Mouse (Mus musculus) heart, embryonic 12.5 days (tissue): ENCODE data around the gene Tyro3. TPM values are rescaled to one million over a fixed set of nuclear protein-coding genes. Genes with fewer than 3 reads are reported as not detected.
A peak's percentile ranks its signal among the peaks of the same experiment; 100 is the strongest.

Experiments used
- ATAC-seq: fragments of 200-750 bp; cut with Nextera tagmentation; 2 replicates; pipeline ENCODE4 v1.8.0; 2017; ENCODE audit warnings: moderate TSS enrichment, moderate library complexity; ENCODE audit not compliant: insufficient number of reproducible peaks, low FRiP score
- H3K27ac ChIP-seq: fragments of 300-500 bp; sonication (generic); 2 replicates; pipeline ENCODE4 v1.5.1; 2016; ENCODE audit warnings: mild to moderate bottlenecking, moderate library complexity; ENCODE audit not compliant: poor library complexity, severe bottlenecking
- H3K27me3 ChIP-seq: fragments of 300-500 bp; sonication (generic); replicated peaks from 2 replicates; pipeline ENCODE4 v1.6.1; 2016; ENCODE audit warnings: mild to moderate bottlenecking, moderate library complexity
- H3K36me3 ChIP-seq: fragments of 300-500 bp; sonication (generic); 2 replicates; pipeline ENCODE4 v1.6.1; 2016; ENCODE audit warnings: mild to moderate bottlenecking, moderate library complexity
- H3K4me1 ChIP-seq: fragments of 300-500 bp; sonication (generic); replicated peaks from 2 replicates; pipeline ENCODE4 v1.6.1; 2016; ENCODE audit warnings: mild to moderate bottlenecking
- H3K4me2 ChIP-seq: fragments of 300-500 bp; sonication (generic); 2 replicates; pipeline ENCODE4 v1.6.1; 2016; ENCODE audit warnings: mild to moderate bottlenecking, moderate library complexity
- H3K4me3 ChIP-seq: fragments of 300-500 bp; sonication (generic); 2 replicates; pipeline ENCODE4 v1.5.1; 2016; ENCODE audit warnings: mild to moderate bottlenecking
- H3K9ac ChIP-seq: fragments of 300-500 bp; sonication (generic); 2 replicates; pipeline ENCODE4 v1.6.1; 2016; ENCODE audit warnings: mild to moderate bottlenecking, moderate library complexity
- H3K9me3 ChIP-seq: fragments of 300-500 bp; sonication (generic); replicated peaks from 2 replicates; pipeline ENCODE4 v1.6.1; 2016; ENCODE audit warnings: mild to moderate bottlenecking, moderate library complexity
- WGBS: fragments of 180-500 bp; shearing (Covaris S2); methylation state at CpG from one replicate; pipeline ENCODE4 v1.1.7; 2016; 5-methylcytosine and 5-hydroxymethylcytosine counted together
- polyA plus RNA-seq: library from polyadenylated mRNA; unstranded; fragments of >200 nt; fragmentation: Nextera tagmentation; extraction: Ambion mirVana; gene quantifications from 2 replicates; pipeline ENCODE4 v1.2.1, GENCODE M21; 2016

The Tyro3 gene
- polyA plus RNA-seq, 1 experiment from 2014 or later = 9.2 TPM

- no peaks in the 10 kb centered on the region for H3K36me3 ChIP-seq
- H3K27ac ChIP-seq = no peak overlapping the region
- WGBS = 84% methylated on average over 4 of the region's 4 CpGs
- H3K9ac ChIP-seq = no peak overlapping the region
- H3K27me3 ChIP-seq = peaks cover 12% of the 10 kb centered on the region; the same call in 1 of the 2 replicates
- no peak overlapping the region for H3K4me3 ChIP-seq
- H3K4me2 ChIP-seq = no peak overlapping the region
- no peaks in the 10 kb centered on the region for H3K4me1 ChIP-seq
- no peaks in the 10 kb centered on the region for H3K9me3 ChIP-seq
- ATAC-seq = no peak
Measured at GRCm38 (mm10) chr2:119834231-119834630, 36.7 kb downstream of the Tyro3 start.

- peaks cover 12% of the 10 kb centered on the region; the same call in 1 of the 2 replicates for H3K27me3 ChIP-seq
- WGBS = 76% methylated on average over 7 of the region's 7 CpGs
- no peak overlapping the region for H3K9ac ChIP-seq
- H3K27ac ChIP-seq = no peak overlapping the region
- ATAC-seq = no peak
- no peak overlapping the region for H3K4me3 ChIP-seq
- no peaks in the 10 kb centered on the region for H3K36me3 ChIP-seq
- no peak overlapping the region for H3K4me2 ChIP-seq
- H3K4me1 ChIP-seq = 0 out of 2 replicates have a peak, but pooled peaks cover 6% of the 10 kb centered on the region
- H3K9me3 ChIP-seq = no peaks in the 10 kb centered on the region
Measured at GRCm38 (mm10) chr2:119837616-119838015, 40.1 kb downstream of the Tyro3 start.

- 0 out of 2 replicates have a peak, but pooled peaks cover 6% of the 10 kb centered on the region for H3K4me1 ChIP-seq
- no peak overlapping the region for H3K27ac ChIP-seq
- H3K9me3 ChIP-seq = 0 out of 2 replicates have a peak, but pooled peaks cover 6% of the 10 kb centered on the region
- no peaks in the 10 kb centered on the region for H3K36me3 ChIP-seq
- H3K9ac ChIP-seq = no peak overlapping the region
- WGBS = 71% methylated on average over 11 of the region's 11 CpGs
- H3K27me3 ChIP-seq = peaks cover 12% of the 10 kb centered on the region; the same call in 1 of the 2 replicates
- H3K4me3 ChIP-seq = no peak overlapping the region
- ATAC-seq = no peak
- H3K4me2 ChIP-seq = no peak overlapping the region
Measured at GRCm38 (mm10) chr2:119838363-119839156, 41.0 kb downstream of the Tyro3 start.

- Histone ChIP-seq H3K4me3 (no peak overlapping the region), H3K4me2 (no peak overlapping the region), H3K36me3 (no peaks in the 10 kb centered on the region), H3K4me1 (0 out of 2 replicates have a peak, but pooled peaks cover 6% of the 10 kb centered on the region), H3K9ac (no peak overlapping the region), H3K27ac (no peak overlapping the region), H3K9me3 (0 out of 2 replicates have a peak, but pooled peaks cover 9% of the 10 kb centered on the region), H3K27me3 (peaks cover 12% of the 10 kb centered on the region; the same call in 1 of the 2 replicates)
- ATAC-seq = no peak
Measured at GRCm38 (mm10) chr2:119840008-119840407, 42.5 kb downstream of the Tyro3 start.

GRCm38 (mm10) chr2:119842000-119842399 is 44.5 kb downstream of the Tyro3 start:
- Histone ChIP-seq H3K9ac (no peak overlapping the region), H3K27me3 (peaks cover 12% of the 10 kb centered on the region; the same call in 1 of the 2 replicates), H3K4me1 (0 out of 2 replicates have a peak, but pooled peaks cover 6% of the 10 kb centered on the region), H3K9me3 (0 out of 2 replicates have a peak, but pooled peaks cover 9% of the 10 kb centered on the region), H3K4me2 (peak overlapping the region; percentile 42), H3K36me3 (no peaks in the 10 kb centered on the region), H3K4me3 (no peak overlapping the region), H3K27ac (no peak overlapping the region)
- WGBS = 26% methylated on average over 6 of the region's 6 CpGs
- no peak for ATAC-seq

GRCm38 (mm10) chr2:119843526-119843925 is 46.0 kb downstream of the Tyro3 start:
- 89% methylated on average over 4 of the region's 4 CpGs for WGBS
- Histone ChIP-seq H3K36me3 (no peaks in the 10 kb centered on the region), H3K9ac (no peak overlapping the region), H3K27me3 (0 out of 2 replicates have a peak, but pooled peaks cover 3% of the 10 kb centered on the region), H3K4me3 (no peak overlapping the region), H3K27ac (no peak overlapping the region), H3K4me2 (no peak overlapping the region), H3K4me1 (0 out of 2 replicates have a peak, but pooled peaks cover 6% of the 10 kb centered on the region), H3K9me3 (0 out of 2 replicates have a peak, but pooled peaks cover 9% of the 10 kb centered on the region)
- ATAC-seq = no peak

- Histone ChIP-seq H3K4me1 (0 out of 2 replicates have a peak, but pooled peaks cover 6% of the 10 kb centered on the region), H3K4me3 (no peak overlapping the region), H3K36me3 (no peaks in the 10 kb centered on the region), H3K27ac (no peak overlapping the region), H3K9ac (no peak overlapping the region), H3K27me3 (no peaks in the 10 kb centered on the region), H3K4me2 (no peak overlapping the region), H3K9me3 (0 out of 2 replicates have a peak, but pooled peaks cover 9% of the 10 kb centered on the region)
- 61% methylated on average over 2 of the region's 2 CpGs for WGBS
- no peak for ATAC-seq
Measured at GRCm38 (mm10) chr2:119845882-119846546, 48.5 kb downstream of the Tyro3 start.

- H3K9me3 ChIP-seq = 0 out of 2 replicates have a peak, but pooled peaks cover 9% of the 10 kb centered on the region
- 0 out of 2 replicates have a peak, but pooled peaks cover 3% of the 10 kb centered on the region for H3K4me1 ChIP-seq
- H3K27me3 ChIP-seq = no peaks in the 10 kb centered on the region
- no peak overlapping the region for H3K4me3 ChIP-seq
- no peak overlapping the region for H3K9ac ChIP-seq
- ATAC-seq = no peak
- no peak overlapping the region for H3K4me2 ChIP-seq
- no peak overlapping the region for H3K27ac ChIP-seq
- H3K36me3 ChIP-seq = no peaks in the 10 kb centered on the region
- WGBS = 61% methylated on average over 4 of the region's 4 CpGs
Measured at GRCm38 (mm10) chr2:119846929-119847328, 49.4 kb downstream of the Tyro3 start.

- Histone ChIP-seq H3K9ac (no peak overlapping the region), H3K4me1 (no peaks in the 10 kb centered on the region), H3K4me3 (no peak overlapping the region), H3K27ac (no peak overlapping the region), H3K4me2 (no peak overlapping the region), H3K36me3 (no peaks in the 10 kb centered on the region), H3K9me3 (no peaks in the 10 kb centered on the region), H3K27me3 (no peaks in the 10 kb centered on the region)
- WGBS = 72% methylated on average over 4 of the region's 4 CpGs
- ATAC-seq = no peak
Measured at GRCm38 (mm10) chr2:119853811-119854210, 56.3 kb downstream of the Tyro3 start.

- no peak overlapping the region for H3K4me3 ChIP-seq
- H3K36me3 ChIP-seq = no peaks in the 10 kb centered on the region
- H3K9ac ChIP-seq = no peak overlapping the region
- H3K4me2 ChIP-seq = no peak overlapping the region
- ATAC-seq = no peak
- no peaks in the 10 kb centered on the region for H3K27me3 ChIP-seq
- H3K27ac ChIP-seq = no peak overlapping the region
- no peaks in the 10 kb centered on the region for H3K4me1 ChIP-seq
- no peaks in the 10 kb centered on the region for H3K9me3 ChIP-seq
- 61% methylated on average over 6 of the region's 6 CpGs for WGBS
Measured at GRCm38 (mm10) chr2:119855310-119855850, 57.8 kb downstream of the Tyro3 start.

GRCm38 (mm10) chr2:119857341-119857740 is 59.8 kb downstream of the Tyro3 start:
- no peak overlapping the region for H3K27ac ChIP-seq
- H3K9ac ChIP-seq = no peak overlapping the region
- no peaks in the 10 kb centered on the region for H3K4me1 ChIP-seq
- H3K4me3 ChIP-seq = no peak overlapping the region
- no peaks in the 10 kb centered on the region for H3K9me3 ChIP-seq
- H3K27me3 ChIP-seq = peaks cover under 1% of the 10 kb centered on the region; the same call in 1 of the 2 replicates
- 70% methylated on average over 2 of the region's 2 CpGs for WGBS
- H3K36me3 ChIP-seq = no peaks in the 10 kb centered on the region
- ATAC-seq = no peak
- no peak overlapping the region for H3K4me2 ChIP-seq
